Mouse (Mus musculus) lung, postnatal 25 days (tissue): Measurements from ENCODE around the gene Gm17268.

Source experiments
- DNase-seq: peaks from one replicate; pipeline ENCODE4 v3.0.0; 2022; ENCODE audit warnings: low spot score

The Gm17268 gene

GRCm38 (mm10) chr11:82032136-82032535 lies 6.2 kb downstream of the Gm17268 start:
- no peak for DNase-seq

DNA sequence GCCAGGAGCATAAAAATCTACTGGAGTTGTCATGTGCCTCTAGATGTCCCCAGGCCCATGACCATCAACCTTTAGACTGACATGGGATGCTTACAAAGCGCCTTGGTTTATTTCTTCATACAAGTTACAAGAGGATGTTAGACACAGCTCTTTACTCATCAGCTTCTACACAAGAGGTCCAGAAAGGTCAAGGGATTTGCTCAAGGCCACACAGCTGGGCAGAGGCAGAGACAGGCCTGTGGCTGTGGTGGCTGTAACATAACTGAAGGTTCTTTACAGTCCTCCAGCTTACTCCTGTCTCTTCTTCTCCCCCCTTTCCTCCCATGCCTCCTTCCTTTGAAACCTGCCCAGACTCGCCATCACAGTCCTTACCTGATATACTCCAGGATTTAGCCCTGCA lies 8.2 kb downstream of the Gm17268 start:
- no peak for DNase-seq

- no peak for DNase-seq
Observed at GRCm38 (mm10) chr11:82023769-82024168, 14.6 kb downstream of the Gm17268 start.

GRCm38 (mm10) chr11:82022504-82023056 lies 15.8 kb downstream of the Gm17268 start:
- no peak for DNase-seq

DNA sequence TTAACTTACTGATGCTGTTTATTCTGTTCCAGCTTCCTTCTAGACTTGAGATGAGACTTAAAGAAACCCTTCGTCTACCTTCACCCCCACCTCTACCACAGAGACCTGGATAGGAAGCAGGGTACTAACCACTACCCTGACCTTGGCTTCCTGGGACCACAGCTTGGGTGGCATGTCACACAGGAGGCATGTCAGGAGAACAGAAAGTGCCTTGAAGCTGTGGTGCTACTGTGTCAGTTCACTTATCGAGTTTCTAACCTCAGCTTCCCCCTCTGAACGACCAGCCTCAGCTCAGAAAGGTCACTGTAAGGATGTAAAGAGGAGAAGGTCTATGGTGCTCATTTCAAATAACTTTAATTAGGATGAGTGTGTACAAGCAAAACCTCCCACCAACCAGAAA lies 17.0 kb downstream of the Gm17268 start:
- no peak for DNase-seq

- no peak for DNase-seq
Observed at GRCm38 (mm10) chr11:82019793-82020192, 18.6 kb downstream of the Gm17268 start.

DNA sequence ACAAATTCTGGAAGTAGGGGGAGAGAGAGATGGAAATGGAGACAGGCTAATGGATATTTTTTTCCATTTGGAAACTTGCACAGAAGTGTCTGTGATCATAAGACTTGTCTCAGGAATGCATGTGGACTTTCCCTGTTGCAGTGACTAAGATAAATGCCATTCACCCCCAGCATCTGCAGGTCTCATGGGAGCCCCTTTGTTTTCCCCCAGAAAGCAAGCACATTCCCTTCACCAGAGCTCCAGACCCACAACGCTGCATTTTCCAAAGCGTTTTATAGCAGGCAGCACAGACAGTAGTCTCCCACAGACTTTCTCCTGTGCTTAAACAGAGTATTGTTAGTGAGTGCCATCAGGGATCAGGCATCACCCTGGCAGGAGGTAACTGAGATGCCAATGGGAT lies 19.0 kb downstream of the Gm17268 start:
- DNase-seq: no peak

- DNase-seq: no peak
Observed at GRCm38 (mm10) chr11:82016181-82016780, 22.1 kb downstream of the Gm17268 start.

DNA sequence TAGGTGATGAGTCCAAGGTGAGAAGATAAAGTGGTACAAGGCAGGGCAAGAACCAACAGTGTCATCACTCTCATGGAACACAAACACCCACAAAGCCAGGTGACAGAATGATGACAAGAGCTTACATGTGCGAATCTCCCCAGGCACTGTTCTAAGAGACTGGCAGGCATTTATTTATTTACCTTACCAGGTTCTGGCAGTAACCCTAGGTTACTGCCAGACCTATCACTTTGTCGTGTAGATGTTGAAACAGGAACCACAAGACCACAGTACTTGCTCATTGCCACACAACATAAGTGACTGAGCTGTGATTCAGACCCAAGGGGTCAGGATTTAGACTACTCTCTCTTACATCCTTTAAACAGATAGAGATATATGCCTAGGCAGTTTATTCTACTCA lies 23.3 kb downstream of the Gm17268 start:
- no peak for DNase-seq

DNA sequence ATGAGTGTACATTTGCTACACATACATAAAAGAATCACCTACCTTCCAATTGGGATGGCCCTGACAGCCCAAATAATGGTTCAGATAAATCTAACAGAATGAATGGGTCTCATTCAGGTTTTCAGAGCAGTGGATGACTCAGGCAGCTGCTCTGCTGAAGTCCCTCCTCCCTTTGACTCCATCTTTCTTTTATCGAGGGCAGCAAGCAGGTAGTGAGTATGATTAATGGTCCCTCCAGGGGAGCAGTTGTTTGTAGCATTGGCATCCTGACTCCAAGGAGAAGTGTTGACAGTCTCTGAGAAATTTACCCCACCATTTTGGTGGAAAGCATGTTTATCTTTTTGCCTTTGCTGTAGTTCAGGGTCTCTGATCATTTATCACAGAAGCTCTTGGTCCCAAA lies 24.6 kb downstream of the Gm17268 start:
- no peak for DNase-seq

- peak; percentile 25 for DNase-seq
Observed at GRCm38 (mm10) chr11:82011411-82012193, 26.8 kb downstream of the Gm17268 start.

DNA sequence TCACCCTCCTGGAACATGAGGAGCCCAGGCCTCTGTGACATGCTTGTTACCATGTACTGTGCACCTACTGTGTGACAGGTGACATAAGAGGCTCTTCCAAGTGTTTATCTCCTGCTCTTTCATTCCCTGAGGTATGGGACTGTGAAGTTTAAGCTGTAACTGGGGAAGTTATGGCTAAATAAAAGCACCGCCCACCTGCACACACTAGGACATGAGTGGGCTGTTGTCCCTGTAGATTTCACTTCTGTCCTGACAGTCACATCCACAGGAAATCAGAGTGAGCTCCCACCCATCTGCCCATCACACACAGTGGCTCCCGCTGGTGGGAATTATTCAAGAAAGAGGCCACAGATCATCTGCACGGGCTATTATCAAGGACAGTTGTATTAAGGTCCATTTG lies 28.2 kb downstream of the Gm17268 start:
- no peak for DNase-seq

GRCm38 (mm10) chr11:82006796-82007423 lies 31.5 kb downstream of the Gm17268 start:
- peak; percentile 68 for DNase-seq

DNA sequence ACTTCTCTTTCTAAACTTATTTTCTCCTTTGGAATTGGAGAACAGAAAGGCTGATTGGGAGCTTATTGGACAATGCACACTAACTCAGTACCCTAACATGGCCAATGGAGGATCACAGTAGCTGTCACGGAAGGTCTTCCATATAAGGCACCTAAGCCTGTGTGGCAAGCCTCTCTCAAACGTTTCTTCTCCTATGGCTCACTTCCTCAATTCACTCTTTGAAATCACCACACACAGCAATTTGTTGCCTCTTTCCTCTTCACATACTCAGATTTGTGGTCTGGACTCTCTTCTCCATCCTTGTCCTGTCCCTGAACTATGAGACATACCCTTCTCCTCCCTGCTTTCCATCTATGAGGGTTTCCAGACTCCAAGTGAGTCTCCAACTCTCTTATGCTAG lies 33.6 kb downstream of the Gm17268 start:
- DNase-seq: no peak

GRCm38 (mm10) chr11:82000581-82000980 lies 37.8 kb downstream of the Gm17268 start:
- no peak for DNase-seq

- DNase-seq: no peak
Observed at GRCm38 (mm10) chr11:81999469-81999868, 38.9 kb downstream of the Gm17268 start.

GRCm38 (mm10) chr11:81998646-81999045 lies 39.7 kb downstream of the Gm17268 start:
- DNase-seq: no peak

DNA sequence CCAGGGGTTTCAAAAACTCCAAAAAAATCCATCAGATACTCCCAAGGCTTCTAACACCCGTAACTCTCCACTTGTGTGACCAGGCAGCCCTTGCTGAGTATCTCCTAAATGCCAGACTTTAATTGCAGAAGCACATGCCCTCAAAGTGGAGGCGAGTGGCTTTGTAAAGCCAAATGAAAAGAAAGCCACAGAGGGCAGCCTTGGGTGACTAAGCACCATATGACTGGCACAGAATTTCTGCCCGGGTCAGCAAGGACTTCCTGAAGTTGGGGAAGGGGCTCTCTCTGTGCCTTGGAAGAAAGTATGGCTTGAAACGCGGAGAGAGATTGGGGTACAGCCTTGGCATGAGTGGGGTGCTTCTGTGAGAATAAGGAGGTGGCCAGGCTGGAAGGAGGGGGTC lies 41.3 kb downstream of the Gm17268 start:
- DNase-seq: no peak

- DNase-seq: peak; percentile 43
Observed at GRCm38 (mm10) chr11:81996172-81996841, 42.1 kb downstream of the Gm17268 start.

DNA sequence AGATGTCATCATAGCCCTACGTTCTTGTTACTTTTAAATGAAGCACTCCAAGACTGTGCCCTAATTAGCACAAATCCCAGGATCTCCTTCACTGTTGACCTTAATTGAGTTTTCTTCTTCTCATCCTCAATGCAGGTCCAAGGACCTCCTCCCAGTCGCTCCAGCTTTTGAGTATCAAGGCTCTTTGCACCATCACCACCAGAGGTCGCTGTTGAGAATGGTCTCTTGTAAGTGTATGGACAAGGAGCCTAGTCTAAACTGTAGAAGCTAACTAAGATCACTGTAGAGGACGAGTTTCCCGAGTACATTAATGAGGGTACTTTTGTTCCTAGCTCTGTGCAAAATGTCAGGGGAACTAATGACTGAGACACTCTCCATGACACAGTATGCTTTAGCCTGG lies 55.2 kb downstream of the Gm17268 start:
- DNase-seq: peak; percentile 24

- DNase-seq: no peak
Observed at GRCm38 (mm10) chr11:81982191-81982590, 56.2 kb downstream of the Gm17268 start.
